Mouse (Mus musculus) c-Kit-positive CD71-negative TER-119-negative erythroid progenitor cells, embryonic 14.5 days (primary cell): ENCODE measurements at regions not wholly inside any gene's neighbourhood (a gene's known extent, or its start where the extent isn't known, plus 50 kb on each side); places are given as distances from the start of the nearest gene placed in this dataset.

Source experiments
- DNase-seq: peaks from one replicate; pipeline ENCODE4 v3.0.0-alpha.2; 2013; ENCODE audit warnings: low read depth

DNA sequence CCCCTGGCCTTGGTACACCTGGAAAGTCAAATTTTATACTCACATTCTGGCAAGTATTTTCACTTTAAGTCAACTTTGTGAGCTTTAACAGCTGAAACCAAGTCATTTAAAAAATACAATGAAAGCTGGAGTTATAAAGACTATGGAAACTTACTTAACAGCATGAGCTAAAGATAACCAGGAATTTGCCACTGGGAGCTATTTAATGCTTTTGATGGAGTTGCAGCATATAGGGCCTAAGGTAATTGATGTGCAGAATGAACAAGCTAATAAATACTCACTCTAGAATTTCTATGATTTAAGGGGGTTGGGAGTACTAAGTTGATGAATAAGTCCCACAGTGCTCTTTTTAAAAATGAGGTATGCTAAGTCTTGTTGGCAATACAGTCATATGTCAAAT lies 463.5 kb upstream of the Dmac1 start:
- DNase-seq: no peak

DNA sequence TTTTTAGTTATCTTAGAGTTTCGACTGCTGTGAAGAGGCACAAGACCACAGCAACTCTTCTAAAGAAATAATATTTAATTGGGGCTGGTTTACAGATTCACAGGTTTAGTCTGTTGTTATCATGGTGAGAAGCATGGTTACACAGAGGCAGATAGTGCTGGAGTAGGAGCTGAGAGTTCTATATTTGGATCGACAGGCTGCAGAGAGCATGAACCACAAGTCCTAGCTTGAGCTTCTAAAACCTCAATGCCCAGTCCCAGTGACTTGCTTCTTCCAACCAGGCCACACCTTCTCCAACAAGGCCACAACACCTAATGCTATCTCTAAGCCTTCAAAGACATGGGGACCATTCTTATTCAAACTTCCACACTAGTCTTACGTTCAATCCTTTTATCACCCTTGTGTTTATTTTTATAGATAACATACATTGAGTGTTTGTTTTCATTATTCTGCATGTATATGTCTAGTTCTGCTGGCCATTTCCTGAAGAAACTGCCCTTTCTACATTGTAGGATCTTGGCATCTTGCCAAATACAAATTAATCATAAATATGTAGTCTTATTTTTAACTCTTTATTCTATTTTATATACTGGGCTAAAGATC lies 452.8 kb upstream of the Dmac1 start:
- DNase-seq: no peak

DNA sequence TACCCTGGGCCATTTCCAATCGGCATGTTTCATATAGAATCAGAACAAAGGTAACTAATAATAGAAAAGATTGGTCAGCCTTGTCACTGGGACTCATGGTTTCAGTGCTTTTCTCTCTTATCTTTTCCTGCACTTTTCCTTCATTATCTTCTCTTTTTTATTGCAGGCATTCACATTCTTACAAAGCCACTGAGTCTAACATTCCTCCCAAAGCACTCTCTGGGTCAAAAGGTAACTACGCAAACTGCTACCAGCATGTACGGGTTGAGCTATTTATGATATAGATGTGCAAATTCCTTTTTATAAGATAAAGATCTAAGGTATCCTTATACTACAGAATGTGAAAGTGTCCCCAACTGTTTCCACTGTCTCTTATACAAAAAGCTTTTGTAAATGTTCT lies 436.5 kb upstream of the Dmac1 start:
- DNase-seq: no peak

DNA sequence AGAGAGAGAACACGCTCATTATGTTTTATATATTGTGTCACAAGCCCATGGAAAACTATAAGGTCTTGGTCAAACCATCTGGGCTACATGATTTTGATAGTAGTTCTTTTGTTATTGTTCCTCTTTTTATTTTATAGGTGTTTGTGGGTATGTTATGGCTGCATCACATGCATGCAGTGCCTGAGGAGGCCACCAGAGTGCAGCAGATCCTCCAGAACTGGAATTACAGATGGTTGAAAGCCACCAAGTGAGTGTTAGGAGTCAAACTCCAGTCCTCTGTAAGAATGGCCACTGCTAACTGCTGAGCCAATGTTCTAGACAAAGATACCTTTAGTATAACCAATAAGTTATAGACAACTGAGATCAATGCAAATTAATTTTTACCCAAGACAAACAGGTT lies 435.9 kb upstream of the Dmac1 start:
- peak; percentile 4 for DNase-seq

DNA sequence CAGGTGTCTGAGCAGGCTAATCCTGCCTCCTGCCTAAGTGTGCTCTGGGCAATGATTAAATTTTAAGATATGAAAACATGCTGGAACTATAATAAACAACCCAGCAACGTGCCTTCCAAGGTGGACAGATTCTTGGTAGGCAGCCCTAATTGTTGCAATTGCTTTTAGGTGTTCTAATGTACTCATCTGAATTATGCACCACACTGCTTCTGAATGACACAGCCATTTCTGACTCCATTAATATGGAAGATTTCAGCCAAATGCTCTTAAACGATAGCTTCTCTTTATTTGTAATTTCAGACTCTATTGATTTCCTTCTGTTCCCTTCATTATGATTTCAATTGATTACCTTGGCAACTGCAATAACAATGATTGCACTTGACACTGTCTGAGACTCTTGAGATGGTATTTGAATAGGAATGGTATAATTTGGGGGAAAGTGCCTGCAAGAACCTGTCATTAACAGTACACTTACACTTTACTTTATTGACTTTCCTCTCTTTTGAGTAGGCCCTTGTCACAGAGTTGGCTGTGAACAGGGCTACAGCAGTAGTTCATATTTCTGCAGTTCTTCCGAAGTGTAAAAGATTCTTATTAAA lies 422.8 kb upstream of the Dmac1 start:
- DNase-seq: no peak

DNA sequence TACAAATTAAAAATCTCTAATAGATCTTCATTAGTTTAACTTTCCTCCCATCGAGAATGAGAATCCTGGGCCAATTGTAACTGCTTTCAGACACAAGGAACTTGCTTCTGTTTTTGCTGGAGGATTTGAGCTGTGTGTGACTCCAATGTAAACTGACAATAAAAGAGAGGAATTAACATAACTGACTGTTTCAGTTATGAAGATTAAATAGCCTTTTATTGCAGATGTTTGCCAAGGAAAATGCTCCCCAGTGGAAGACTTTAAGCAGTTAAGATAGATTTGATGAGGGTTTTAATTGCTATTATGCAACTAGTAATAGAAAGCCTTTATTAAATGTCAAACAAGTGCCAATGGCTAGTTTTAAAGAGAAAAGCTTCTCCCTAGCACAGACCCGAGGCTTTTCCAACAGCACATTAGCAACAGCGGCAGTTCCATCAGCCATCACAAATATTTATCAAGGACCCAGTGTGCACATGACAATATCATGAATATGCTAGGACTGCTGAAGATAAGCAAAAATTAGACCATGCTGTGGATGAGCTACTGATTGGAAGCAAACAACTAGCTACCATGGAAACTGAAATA lies 398.6 kb upstream of the Dmac1 start:
- DNase-seq: no peak

DNA sequence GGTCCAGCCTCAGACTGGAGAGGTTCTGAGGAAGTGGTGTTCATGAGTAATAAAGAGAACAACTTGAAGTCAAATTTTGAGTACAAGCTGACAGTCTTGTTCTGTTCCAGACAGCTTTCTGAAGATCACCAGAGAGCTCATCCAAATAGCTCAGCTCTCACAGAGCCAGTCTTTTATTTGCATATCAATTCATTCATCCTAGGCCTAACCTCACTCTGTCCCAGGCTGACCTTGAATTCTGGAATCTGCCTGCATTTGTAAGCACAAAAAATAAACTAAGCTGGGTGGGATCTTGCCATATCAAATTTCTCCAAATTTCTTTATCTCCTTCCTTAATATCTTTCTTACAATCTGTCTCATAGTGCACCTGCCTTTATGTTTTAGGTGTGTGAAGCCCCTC lies 362.9 kb upstream of the Dmac1 start:
- DNase-seq: no peak

DNA sequence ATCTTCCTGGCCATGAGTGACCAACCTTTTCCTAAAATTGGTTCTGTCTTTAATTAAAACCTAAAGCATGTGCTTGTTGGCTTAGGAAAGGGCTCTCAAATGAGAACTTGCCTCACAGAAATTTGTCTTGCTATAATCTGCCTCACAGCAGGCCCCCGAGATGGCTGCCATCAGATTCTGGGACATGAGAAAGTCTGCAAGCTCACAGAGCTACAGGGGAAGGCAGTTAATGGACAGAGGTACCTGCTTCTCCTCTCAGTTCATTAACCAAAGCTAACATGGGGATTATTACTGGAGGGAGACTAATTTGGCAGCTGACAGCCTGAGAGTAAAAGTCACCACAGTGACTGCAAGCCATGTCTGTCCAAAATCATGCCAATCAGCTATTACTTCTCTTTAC lies 358.5 kb upstream of the Dmac1 start:
- no peak for DNase-seq

DNA sequence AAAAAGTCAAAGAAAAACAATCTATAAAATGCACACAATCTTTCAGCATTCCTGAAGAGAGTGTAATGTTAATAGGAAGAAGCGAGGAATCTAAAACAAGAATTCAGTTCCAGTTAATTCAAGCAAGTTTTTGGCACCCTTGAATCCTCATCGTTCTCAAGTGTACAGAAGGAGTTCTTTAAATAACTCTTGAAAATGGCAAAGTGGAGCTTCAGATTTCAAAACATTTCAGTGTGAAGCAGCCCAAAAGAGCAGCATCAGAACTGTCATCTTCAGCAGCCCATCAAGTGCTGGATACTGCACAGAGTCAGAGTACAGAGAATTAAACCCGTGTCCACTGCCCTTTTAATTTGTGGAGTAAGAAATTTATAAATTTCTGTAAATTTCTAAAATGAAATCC lies 311.8 kb upstream of the Dmac1 start:
- no peak for DNase-seq

DNA sequence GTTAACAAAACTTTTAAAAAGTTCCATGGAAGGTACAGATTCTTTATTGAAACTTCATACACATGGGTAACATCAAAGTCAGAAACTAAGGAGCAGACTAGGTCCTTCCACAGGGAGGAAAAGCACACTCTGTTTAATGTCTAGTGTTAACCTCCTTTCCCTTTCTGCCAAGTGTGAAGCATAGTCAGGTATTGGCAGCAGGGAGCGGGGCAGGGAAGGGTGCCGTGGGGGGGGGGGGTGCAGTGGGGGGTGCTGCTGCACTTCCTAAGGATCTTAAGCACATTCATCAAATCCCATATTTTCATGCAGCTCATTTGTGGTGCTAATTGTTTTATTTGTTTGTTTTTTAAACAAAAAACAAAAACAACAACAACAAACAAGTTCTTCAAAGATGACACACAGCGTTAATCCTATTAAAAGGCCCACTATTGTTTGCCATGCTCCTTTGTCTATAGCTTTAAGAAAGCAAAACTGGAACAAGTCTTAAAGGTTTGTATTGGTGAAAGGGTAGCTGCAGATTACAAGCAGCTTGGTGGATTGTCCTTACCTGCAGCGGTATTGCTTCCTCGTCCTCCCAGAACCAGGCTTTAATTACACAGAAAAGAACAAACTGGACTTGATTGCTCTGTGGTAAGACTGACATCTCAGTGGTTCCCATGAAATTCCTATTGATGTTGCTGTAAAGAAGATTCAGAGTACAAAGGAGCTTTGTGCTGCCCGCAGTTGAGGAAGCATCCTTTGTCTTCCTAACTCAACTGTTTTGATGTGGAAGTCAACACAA lies 310.2 kb upstream of the Dmac1 start:
- DNase-seq: no peak

DNA sequence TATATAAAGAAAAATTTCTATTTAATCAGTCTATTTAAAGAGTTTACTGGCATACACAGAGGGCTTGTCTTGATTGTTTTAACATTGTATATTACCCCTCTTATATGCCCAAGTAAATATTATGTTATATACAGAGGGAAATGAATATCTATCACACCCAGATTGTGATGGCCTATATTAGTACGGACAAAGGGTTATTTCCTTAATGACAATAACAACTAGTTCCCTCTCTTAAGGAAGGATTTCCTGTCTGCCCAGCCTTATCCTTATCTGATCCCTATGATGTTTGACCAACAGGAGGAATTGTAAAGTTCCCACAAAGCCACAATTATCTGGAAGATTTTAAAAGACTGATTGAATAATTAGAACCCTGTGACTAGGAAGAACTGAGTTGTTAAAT lies 301.8 kb upstream of the Dmac1 start:
- DNase-seq: no peak

DNA sequence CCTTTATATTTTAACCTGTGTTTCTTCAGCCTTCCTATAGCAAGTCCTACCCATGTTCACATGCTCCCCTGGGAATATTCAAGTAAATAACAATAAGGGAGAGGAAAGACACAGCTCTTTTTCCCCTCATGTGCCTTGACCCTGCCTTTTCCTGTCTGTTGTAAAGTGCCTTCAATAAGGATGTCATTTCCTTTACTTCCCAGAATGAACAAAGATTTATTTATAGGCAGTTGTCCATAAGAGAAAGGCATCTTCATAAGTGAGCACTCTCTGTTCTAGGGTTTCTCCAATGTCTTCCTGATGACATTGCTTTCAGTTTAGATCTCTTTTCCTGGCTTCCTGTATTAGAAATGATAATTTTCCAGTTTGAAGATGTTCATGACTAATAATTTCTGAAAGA lies 294.5 kb upstream of the Dmac1 start:
- DNase-seq: no peak

DNA sequence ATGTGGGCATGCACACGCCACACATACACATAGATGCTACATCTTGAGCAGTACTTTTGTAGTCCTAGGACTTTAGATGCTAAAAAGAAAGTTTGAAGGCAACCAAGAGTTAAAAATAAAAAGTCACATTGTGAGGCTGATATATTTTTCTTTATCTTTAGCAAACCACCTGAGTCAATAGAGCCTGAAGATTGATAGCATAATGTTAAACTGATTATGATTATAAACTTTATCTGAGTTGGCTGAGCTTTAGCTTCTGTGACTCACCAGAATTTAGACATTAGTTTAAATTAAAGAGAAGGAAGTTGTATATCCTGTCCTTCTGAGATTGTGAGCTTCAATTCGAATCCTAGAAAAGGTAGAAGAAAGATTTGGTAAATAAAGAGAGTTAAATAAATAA lies 289.5 kb upstream of the Dmac1 start:
- no peak for DNase-seq

DNA sequence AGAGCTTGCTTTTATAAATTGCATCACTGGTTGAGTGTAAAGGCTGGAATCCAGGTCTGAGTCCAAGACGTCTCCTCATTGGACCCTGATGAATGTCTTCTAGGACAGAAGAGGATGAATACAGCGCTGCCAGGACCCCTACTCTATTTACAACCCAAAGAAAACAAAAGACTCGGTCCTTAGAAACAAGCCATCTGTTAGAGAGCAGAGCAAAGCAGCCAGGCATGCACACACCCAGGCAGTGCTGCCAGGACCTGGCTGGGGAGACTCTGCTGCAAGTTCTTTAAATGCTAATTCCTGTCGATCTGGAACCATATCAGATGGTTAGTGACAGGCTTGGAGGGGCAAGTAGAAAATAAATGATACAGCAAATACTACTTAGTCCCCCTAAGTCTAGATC lies 284.4 kb upstream of the Dmac1 start:
- DNase-seq: no peak

DNA sequence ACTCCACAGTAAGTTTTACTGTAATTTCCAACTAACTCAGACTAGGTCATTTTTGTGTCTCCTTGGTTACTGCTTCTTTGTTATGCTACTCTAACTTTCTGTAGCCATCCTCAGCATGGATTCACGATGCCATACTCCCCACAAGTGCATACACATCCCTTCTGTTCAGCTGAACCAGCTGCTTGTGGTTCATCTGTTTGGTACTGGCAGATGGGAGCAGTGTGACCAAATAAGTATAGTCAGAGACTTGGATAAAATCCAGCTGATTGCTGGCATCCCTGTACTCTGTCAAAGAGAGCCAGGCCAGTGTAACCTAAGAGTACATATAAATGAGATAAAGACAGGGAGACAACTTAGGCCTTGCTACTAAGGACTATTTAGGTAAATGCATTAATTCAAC lies 283.7 kb upstream of the Dmac1 start:
- no peak for DNase-seq

DNA sequence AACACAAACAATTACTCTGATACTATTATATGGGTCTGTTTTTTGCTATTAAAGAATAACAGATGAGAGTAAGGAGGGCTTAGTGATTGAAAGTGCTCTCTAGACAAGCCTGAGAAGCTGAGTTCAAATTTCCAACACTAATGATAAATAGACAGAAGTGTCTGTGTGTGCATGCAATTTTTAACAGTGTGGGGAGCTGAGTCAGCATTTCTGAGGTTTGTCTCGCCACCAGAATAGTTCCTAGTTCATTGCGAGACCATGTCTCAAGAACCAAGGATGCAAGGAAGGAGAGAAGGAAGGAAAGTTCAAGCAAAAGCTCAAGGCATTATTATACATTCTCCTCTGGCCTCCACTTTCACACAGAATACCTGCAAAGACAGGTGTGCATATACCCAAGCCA lies 259.7 kb upstream of the Dmac1 start:
- no peak for DNase-seq

DNA sequence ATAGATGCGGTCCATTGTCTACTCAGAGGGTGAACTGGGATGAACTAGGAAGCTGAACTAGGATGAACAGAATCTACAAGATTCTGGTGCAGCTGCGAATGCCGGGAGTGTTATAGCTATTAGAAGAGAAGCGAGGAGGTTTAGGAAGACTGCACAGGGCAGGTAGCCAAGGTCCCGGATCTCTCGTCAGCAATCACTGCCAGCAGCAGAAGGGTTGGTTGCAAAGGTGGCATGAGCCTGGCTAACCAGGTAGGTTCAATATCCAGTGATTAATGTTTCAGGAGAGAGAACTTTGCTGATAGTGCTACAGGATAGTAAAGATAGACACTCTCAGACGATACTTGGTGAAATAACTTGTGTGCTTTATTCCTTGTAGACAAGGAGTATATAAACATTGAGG lies 257.0 kb upstream of the Dmac1 start:
- DNase-seq: no peak

DNA sequence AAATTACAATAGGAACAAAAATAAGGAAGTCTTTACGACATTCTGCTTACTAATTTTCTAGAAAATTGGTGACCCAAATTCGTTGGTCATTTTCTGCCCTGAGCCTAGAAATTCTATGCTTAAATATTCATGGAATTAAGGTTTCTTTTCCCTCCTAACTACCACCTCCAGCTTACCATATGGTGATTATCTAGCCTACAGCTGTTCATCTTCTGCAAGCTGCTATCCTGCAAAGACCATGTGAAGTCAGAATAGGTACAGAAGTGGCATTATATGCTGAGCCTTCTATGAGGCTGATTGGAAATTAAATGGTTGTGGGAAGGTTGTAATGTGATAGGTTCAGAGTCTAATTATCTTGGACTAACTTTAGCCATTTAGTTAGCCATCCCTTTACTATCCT lies 251.5 kb upstream of the Dmac1 start:
- no peak for DNase-seq

DNA sequence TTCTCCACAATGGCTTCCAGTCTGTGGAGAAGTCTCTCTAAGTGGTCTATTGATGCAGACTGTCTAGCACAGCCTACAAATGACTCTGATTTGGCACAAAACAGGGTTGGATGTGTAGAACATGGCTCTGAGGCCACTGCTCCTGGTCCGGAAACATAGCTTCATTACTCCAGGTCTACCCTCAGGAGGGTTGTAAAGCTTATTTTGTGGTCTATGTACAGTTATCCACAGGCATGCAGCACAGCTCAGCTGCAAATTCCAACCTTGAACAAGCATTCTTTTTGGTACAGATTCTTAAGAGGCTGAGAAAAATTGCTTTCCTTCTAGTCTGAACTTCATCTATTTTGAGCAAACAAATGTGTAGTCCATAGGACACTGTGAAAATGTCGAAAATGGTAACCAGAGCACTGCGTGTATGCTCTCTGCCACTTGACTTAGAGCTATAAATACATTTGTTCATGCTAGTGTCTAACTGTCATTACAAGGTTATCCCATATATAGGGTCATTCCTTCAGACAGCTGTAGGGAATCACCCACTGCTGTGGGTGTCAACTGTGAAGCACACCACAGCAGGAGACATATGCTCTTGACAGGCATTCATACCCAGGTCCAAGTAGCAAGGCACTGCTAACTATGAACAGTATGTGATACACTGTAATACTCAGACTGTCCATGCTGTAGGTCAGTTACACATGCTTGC lies 239.5 kb upstream of the Dmac1 start:
- DNase-seq: no peak
